Mouse (Mus musculus) embryonic facial prominence, embryonic 13.5 days (tissue): ENCODE data around the gene Ccdc47. TPM values are rescaled to one million over a fixed set of nuclear protein-coding genes. Genes with fewer than 3 reads are reported as not detected.
"Not testable (repeated sequence)": the region's sequence is repeated elsewhere in the genome, so short reads cannot be mapped to it uniquely, and the experiment has no call there.

ENCODE experiments used
- ATAC-seq: fragments of 200-750 bp; cut with Nextera tagmentation; 2 replicates; pipeline ENCODE4 v1.8.0; 2017; ENCODE audit warnings: low read depth; ENCODE audit not compliant: insufficient number of reproducible peaks, insufficient read depth, low FRiP score, low TSS enrichment
- H3K27ac ChIP-seq: fragments of 300-500 bp; sonication (generic); 2 replicates; pipeline ENCODE4 v1.5.1; 2015; ENCODE audit warnings: moderate library complexity, mild to moderate bottlenecking, inconsistent platforms
- H3K27me3 ChIP-seq: fragments of 300-500 bp; sonication (generic); 2 replicates; pipeline ENCODE4 v1.6.1; 2015; ENCODE audit warnings: mild to moderate bottlenecking, inconsistent platforms
- H3K36me3 ChIP-seq: fragments of 300-500 bp; sonication (generic); 2 replicates; pipeline ENCODE4 v1.6.1; 2015; ENCODE audit warnings: mild to moderate bottlenecking, inconsistent platforms
- H3K4me1 ChIP-seq: fragments of 300-500 bp; sonication (generic); 2 replicates; pipeline ENCODE4 v1.6.1; 2015; ENCODE audit warnings: inconsistent platforms
- H3K4me2 ChIP-seq: fragments of 300-500 bp; sonication (generic); 2 replicates; pipeline ENCODE4 v1.6.1; 2015; ENCODE audit warnings: moderate library complexity, mild to moderate bottlenecking, inconsistent platforms
- H3K4me3 ChIP-seq: fragments of 300-500 bp; sonication (generic); 2 replicates; pipeline ENCODE4 v1.5.1; 2015; ENCODE audit warnings: mild to moderate bottlenecking, inconsistent platforms
- H3K9ac ChIP-seq: fragments of 300-500 bp; sonication (generic); 2 replicates; pipeline ENCODE4 v1.6.1; 2015; ENCODE audit warnings: mild to moderate bottlenecking, inconsistent platforms
- H3K9me3 ChIP-seq: fragments of 300-500 bp; sonication (generic); 2 replicates; pipeline ENCODE4 v1.6.1; 2016; ENCODE audit warnings: inconsistent platforms
- WGBS: fragments of 180-500 bp; shearing (Covaris S2); methylation state at CpG from one replicate; pipeline ENCODE4 v1.1.7; 2015; ENCODE audit warnings: mixed read lengths; 5-methylcytosine and 5-hydroxymethylcytosine counted together
- polyA plus RNA-seq: library from polyadenylated mRNA; unstranded; fragments of >200 nt; fragmentation: Nextera tagmentation; extraction: Ambion mirVana; gene quantifications from 2 replicates; pipeline ENCODE4 v1.2.1, GENCODE M21; 2015

Ccdc47 gene
- polyA plus RNA-seq, 1 experiment from 2014 or later, result 81.4 TPM

DNA sequence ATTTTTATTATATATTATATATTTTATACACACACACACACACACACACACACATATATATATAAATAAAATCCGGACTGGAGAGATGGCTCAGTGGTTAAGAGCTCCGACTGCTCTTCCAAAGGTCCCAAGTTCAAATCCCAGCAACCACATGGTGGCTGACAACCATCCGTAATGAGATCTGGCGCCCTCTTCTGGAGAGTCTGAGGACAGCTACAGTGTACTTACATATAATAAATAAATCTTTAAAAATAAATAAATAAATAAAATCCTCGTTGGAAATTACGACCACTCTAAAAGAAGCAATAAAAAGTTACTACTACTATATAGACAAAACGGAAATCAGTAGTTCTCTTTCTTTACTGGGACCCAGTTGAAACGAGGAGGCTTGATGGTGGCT is 17.8 kb upstream of the Ccdc47 start:
- WGBS, result 81% methylated on average over 8 of the region's 8 CpGs
- not testable (repeated sequence) for H3K27me3 ChIP-seq, H3K9me3 ChIP-seq, H3K27ac ChIP-seq, H3K4me3 ChIP-seq, ATAC-seq, H3K4me2 ChIP-seq, H3K9ac ChIP-seq, H3K4me1 ChIP-seq
- H3K36me3 ChIP-seq, result peaks cover 77% of the 10 kb centered on the region

DNA sequence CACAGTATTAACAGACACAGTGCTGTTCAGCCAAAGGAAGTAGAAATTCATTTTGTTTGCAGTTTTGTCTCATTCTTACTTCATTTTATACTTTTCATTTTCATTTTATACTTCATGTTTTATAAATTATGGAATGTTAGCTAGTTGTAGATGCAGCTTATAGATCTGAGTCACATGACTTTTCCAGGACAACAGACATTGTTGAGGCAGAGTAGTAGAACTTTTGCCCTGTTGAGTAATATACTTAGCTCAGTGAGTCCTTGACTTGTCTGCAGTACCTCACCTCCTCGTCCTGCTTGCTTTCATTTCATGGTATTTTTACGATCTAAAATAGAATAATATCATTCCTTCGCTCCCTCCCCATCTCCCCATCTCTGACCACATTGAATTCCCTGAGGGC is 4.5 kb upstream of the Ccdc47 start:
- Histone ChIP-seq H3K27ac (no peak overlapping the region), H3K4me3 (no peak overlapping the region), H3K4me2 (no peak overlapping the region), H3K4me1 (peaks cover 12% of the 10 kb centered on the region), H3K9ac (no peak overlapping the region), H3K9me3 (no peaks in the 10 kb centered on the region), H3K36me3 (peaks cover 19% of the 10 kb centered on the region), H3K27me3 (no peaks in the 10 kb centered on the region)
- no peak for ATAC-seq
- 78% methylated on average over 3 of the region's 3 CpGs for WGBS

DNA sequence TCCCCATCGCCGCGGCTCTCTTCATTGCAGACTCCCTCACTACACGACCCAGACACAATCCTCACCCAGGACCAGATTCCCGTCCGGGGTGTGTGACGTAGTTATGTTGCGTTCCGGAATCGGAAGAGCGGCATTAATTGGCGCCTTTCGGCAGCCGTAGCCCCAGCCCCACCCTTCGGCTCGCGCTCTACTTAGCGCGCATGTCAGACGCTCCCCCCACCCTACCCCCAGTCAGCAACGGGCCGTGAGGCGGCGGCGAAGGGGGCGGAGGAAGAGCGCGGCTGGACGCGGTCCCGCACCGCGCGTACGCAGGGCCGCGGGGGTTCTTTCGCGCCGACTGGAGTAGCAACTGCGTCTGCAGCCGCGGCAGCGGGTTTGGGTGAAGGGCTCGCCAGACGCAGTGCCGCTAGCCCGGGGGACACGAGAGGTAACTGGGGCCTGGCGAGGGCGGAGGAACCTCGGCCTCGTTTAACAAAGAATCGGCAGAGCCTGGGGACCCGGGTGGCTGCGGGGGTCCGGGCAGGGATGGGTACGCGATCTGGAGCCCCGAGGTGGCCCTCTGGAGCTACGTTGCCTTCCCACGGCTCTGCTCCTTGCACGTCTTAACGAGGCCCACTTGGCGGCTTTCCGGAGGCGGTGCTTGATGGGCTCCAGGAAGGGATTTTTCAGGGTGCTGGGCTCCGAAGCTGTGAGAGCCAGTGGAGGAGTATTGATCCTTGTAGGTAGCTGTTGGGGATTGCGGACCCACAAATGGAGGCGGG is 766 bp upstream of the Ccdc47 start, which contains the start of gene Ddx42:
Gene Ddx42, plus strand, starts transcription at position 197 of the 761 bp plus-strand sequence.
- Histone ChIP-seq H3K27ac (peak within 1 kb of the TSS; percentile 96), H3K4me1 (peaks cover 20% of the 10 kb centered on the region), H3K9me3 (no peaks in the 10 kb centered on the region), H3K36me3 (peaks cover 16% of the 10 kb centered on the region), H3K9ac (peak within 1 kb of the TSS; percentile 97), H3K4me2 (peak within 1 kb of the TSS; percentile 73), H3K4me3 (peak within 1 kb of the TSS; percentile 83), H3K27me3 (no peaks in the 10 kb centered on the region)
- ATAC-seq, result peak; percentile 95
- under 1% methylated on average over 70 of the region's 70 CpGs for WGBS

DNA sequence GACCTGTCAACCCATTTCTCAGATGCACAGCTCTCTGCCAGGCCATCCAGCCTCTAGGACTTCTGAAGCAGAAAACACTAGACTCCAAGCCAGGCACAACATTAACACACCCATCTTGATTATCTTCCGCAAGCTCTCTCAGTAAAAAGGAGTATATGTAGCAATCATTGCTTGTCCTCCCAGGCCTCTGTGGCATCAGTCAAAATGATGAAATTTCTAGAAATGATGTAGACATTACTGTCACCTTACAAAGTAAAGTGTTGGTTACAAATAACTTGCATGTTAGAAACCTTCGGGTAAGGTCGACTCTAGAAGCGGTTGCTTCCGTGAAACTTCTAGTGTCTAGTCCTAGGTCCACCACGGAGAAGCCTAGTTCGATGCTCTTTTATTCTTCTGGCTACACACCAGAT is 689 bp downstream of the Ccdc47 start:
- WGBS, result 29% methylated on average over 7 of the region's 7 CpGs
- Histone ChIP-seq H3K9ac (peak overlapping the region; percentile 97), H3K4me1 (peaks cover 20% of the 10 kb centered on the region), H3K27ac (no peak overlapping the region), H3K36me3 (peaks cover 30% of the 10 kb centered on the region), H3K27me3 (no peaks in the 10 kb centered on the region), H3K4me2 (peak overlapping the region; percentile 73), H3K9me3 (no peaks in the 10 kb centered on the region), H3K4me3 (peak overlapping the region; percentile 83)
- no peak for ATAC-seq

DNA sequence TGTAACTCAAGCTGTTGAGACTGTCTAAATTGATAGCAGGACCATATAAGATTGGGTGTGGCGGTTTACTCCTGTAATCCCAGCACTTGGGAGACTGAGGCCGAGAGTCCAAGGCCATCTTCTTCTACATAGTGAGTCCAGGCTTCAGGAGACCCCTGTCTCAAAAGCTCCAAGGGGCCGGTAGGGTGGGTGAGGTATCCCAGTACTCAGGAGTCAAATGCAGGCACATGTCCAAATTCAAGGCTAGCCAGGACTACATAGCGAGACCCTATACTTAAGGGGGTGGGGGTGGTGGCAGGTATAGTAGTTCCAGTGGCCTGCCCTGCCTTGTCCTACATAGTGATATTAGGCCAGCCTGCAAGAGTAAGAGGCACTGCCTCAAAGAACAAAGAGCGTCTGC is 1.3 kb downstream of the Ccdc47 start:
- peak overlapping the region; percentile 97 for H3K9ac ChIP-seq
- WGBS, result 90% methylated on average over 5 of the region's 5 CpGs

DNA sequence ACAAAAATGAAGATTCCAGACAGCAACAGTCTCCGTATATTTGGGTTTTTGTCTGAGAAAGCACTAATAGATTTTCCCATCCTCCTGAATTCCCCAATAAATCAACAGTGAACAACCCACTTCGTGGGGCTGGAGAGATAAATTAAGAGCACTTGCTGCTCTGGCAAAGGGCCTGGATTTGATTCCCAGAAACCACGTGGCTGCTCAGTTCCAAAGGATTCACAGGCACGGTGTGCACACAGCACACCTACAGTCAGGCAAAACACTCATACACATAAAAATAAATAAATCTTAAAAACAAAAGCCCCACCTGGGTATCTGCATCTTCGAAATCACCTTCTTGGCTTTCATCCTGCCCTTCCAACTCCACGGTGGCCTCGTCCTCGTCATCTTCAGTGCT is 3.4 kb downstream of the Ccdc47 start:
- Histone ChIP-seq H3K36me3 (peaks cover 54% of the 10 kb centered on the region), H3K9me3 (no peaks in the 10 kb centered on the region), H3K4me3 (no peak overlapping the region), H3K4me2 (no peak overlapping the region), H3K9ac (no peak overlapping the region), H3K27ac (no peak overlapping the region), H3K4me1 (peaks cover 11% of the 10 kb centered on the region), H3K27me3 (no peaks in the 10 kb centered on the region)
- ATAC-seq, result no peak
- WGBS, result 88% methylated on average over 8 of the region's 8 CpGs

More for the DNA sequence above, 1.3 kb downstream of the Ccdc47 start:
- ATAC-seq, result no peak
- peak overlapping the region; percentile 73 for H3K4me2 ChIP-seq
- no peak overlapping the region for H3K27ac ChIP-seq
- H3K36me3 ChIP-seq, result peaks cover 36% of the 10 kb centered on the region
- H3K27me3 ChIP-seq, result no peaks in the 10 kb centered on the region
- peak overlapping the region; percentile 83 for H3K4me3 ChIP-seq
- H3K4me1 ChIP-seq, result peaks cover 20% of the 10 kb centered on the region
- no peaks in the 10 kb centered on the region for H3K9me3 ChIP-seq

DNA sequence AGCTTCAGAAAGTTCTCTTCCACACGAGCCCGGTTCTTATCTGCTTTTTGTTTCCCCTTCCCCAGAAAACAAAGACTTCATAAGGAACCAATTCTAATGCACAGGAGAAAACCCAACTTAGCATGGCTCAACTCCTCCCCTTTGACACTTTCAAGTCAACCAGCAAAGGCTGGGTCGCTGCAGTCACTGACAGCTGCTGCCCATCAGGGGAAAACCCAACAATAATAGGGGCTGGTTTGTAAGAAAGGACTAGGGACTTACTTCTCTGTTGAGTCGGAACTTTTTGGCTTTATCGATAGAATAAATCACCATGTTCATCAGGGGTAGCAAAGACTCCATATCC is 14.1 kb downstream of the Ccdc47 start, which contains the start of gene Strada:
Gene Strada, minus strand, starts transcription at position 46 of the 343 bp plus-strand sequence.
- Histone ChIP-seq H3K4me2 (no peak within 1 kb of the TSS), H3K27ac (no peak within 1 kb of the TSS), H3K9ac (no peak within 1 kb of the TSS), H3K9me3 (no peaks in the 10 kb centered on the region), H3K4me3 (no peak within 1 kb of the TSS), H3K36me3 (peaks cover 91% of the 10 kb centered on the region), H3K4me1 (no peaks in the 10 kb centered on the region), H3K27me3 (no peaks in the 10 kb centered on the region)
- ATAC-seq, result no peak
- 86% methylated on average over 5 of the region's 5 CpGs for WGBS

DNA sequence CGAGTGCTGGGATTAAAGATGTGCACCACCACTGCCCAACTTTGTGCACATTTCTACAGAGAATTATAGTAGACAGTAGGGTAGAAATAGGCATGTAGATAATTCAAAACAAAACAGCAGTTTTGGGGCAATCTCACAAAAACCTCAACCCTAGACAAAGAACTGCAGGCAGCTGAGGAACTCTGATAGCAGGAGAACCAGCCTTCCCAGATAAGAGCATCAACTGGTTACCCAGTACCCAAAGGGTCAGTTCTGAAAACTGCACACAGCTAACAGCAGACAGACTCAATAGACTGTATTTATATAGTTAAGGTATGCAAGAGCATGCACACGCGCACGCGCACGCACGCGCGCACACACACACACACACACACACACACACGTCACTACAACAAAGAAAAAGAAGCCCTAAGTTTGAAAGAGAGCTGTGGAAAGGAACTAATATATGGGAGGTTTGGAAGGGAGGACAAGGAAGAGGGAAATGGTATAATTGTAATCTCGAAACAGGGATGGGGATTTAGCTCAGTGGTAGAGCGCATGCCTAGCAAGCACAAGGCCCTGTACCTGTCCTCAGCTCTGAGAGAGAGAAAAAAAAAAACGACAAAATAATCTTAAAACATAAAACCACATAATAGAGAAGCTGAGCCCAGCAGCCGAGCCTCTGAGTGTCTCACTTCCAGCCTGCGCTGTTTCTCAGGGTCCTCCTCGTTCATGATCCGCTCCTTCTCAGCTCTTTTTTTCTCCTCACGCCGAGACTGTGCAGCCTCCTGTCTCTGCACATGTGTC is 14.6 kb downstream of the Ccdc47 start:
- WGBS, result 94% methylated on average over 19 of the region's 19 CpGs
- Histone ChIP-seq H3K4me3 (no peak overlapping the region), H3K4me2 (no peak overlapping the region), H3K9me3 (no peaks in the 10 kb centered on the region), H3K27me3 (no peaks in the 10 kb centered on the region), H3K27ac (no peak overlapping the region), H3K36me3 (peaks cover 91% of the 10 kb centered on the region), H3K4me1 (no peaks in the 10 kb centered on the region), H3K9ac (no peak overlapping the region)
- ATAC-seq, result no peak

DNA sequence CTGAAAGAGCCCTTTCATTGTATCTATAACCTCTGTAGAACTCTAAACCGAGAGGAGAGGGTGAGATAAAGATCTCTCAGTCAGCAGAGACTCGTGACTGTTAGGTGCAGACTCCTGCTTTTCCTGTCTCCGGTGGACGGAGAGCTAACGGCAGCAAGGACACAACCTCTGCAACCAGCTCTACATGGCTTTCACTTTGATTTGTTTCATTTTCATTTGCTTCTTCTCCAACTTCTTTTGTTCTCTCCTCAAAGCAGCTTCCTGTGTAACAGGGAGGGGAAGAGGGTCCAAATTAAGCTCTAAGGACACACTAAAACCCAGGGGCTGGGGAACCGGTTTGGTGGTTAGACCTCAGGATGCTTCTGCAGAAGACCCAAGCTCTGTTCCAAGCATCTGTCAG is 15.4 kb downstream of the Ccdc47 start:
- 75% methylated on average over 6 of the region's 6 CpGs for WGBS
- no peaks in the 10 kb centered on the region for H3K9me3 ChIP-seq
- H3K27me3 ChIP-seq, result no peaks in the 10 kb centered on the region
- ATAC-seq, result no peak
- no peaks in the 10 kb centered on the region for H3K4me1 ChIP-seq
- no peak overlapping the region for H3K4me2 ChIP-seq
- H3K36me3 ChIP-seq, result peaks cover 86% of the 10 kb centered on the region
- no peak overlapping the region for H3K9ac ChIP-seq
- H3K4me3 ChIP-seq, result no peak overlapping the region
- no peak overlapping the region for H3K27ac ChIP-seq

DNA sequence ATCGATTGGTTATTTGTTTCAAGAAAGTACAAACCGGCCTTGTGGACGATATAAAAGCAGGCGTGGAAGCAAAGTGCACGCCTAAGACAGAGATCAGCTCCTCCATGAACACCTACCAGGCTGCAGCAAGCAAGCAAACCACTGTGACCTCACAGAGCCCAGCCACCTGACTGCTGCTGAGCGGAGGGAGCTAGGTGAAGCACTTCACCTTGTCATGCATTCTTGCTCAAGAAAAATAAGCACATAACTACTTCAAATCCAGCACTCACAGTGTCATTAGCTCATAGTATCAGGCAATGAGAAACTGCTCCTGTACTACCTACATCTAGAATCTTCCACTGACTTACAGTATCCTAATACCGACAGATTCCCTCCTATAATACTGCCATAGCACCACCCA is 16.1 kb downstream of the Ccdc47 start:
- not testable (repeated sequence) for ATAC-seq, H3K9ac ChIP-seq, H3K4me2 ChIP-seq, H3K27ac ChIP-seq, H3K9me3 ChIP-seq, H3K4me1 ChIP-seq, H3K27me3 ChIP-seq, H3K4me3 ChIP-seq
- peaks cover 79% of the 10 kb centered on the region for H3K36me3 ChIP-seq
- WGBS, result 95% methylated on average over 7 of the region's 7 CpGs

DNA sequence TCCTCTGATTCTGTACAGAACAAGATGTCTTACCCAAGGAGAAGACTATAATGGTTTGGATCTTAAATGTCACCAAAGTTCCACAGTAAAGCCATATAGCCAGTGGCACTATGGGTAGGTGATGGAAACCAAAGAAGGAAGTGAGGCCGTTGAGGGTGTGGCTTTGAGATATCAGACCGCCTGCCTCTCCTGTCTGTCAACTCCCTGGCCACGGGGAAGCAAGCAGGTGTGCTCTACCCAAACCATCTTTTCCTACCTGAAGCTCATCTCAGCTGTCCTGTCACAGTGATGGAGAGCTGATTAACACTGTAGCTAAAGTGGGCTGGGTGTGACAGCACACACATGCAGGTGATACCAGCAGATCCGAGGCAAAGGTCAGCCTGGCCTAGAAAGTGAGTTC is 17.9 kb downstream of the Ccdc47 start:
- no peak for ATAC-seq
- Histone ChIP-seq H3K27ac (no peak overlapping the region), H3K4me2 (no peak overlapping the region), H3K36me3 (peaks cover 63% of the 10 kb centered on the region), H3K4me3 (no peak overlapping the region), H3K4me1 (peaks cover 5% of the 10 kb centered on the region; the same call in 1 of the 2 replicates), H3K9ac (no peak overlapping the region), H3K27me3 (no peaks in the 10 kb centered on the region), H3K9me3 (no peaks in the 10 kb centered on the region)
- WGBS, result 87% methylated on average over 4 of the region's 4 CpGs

DNA sequence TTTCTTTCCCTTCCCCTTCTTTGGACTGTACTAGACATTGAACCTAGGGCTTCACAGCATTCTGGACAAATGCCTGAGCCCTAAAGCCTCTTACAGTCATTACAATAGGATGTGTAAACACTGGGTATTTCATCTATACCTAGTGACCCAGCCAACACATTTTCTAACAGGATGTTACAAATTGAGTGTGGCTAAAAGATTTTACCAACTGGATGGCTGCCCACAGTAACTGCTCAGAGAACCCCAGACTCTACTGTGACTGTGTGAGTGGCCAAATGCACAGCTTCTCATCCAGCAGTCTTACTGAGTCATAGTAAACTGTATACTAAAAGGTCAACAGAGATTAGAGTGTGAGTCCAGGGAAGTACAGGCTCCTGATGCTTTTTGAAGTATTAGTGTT is 20.8 kb downstream of the Ccdc47 start:
- Histone ChIP-seq H3K27me3 (no peaks in the 10 kb centered on the region), H3K4me1 (peaks cover 14% of the 10 kb centered on the region), H3K9ac (no peak overlapping the region), H3K27ac (no peak overlapping the region), H3K4me3 (no peak overlapping the region), H3K4me2 (no peak overlapping the region), H3K9me3 (no peaks in the 10 kb centered on the region), H3K36me3 (peaks cover 35% of the 10 kb centered on the region)
- ATAC-seq, result no peak
